In the genomic region with DNA sequence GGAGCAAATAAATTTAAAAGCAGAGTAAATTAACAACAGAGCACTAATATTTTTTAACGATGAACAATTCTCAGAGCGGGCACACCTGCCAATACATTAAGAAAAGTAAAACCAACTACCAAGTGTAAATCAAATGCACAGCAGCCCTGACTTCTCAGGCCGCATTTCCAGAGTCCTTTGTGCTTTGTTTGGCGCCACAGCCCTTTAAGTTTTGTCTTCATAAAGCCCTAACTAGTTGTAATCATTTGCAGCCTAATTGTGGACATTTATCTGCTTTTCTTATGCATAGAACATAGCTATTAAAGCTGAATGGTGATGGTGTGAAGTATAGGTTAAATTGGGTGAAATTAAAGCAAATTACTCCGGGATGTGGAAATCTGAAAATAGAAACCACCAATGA, we compare ENCODE assay signal across 18 mouse cellular contexts.
"Had no signal": no experiment of that assay in that cellular context is flagged by ENCODE, and none has a peak within 500 bp of the region (broad histone marks: within the 10 kb centered on the region; RNA-seq: fewer than 3 reads in every experiment).

No protein-coding gene starts in this region.

- H3K4me2 ChIP-seq: lung, embryonic 14.5 days; midbrain, embryonic 11.5 days; midbrain, embryonic 13.5 days; neural tube, embryonic 13.5 days; neural tube, embryonic 15.5 days had no signal

- H3K27ac ChIP-seq: midbrain, embryonic 13.5 days; neural tube, embryonic 13.5 days; neural tube, embryonic 15.5 days had no signal

- H3K9me3 ChIP-seq: midbrain, embryonic 13.5 days; neural tube, embryonic 13.5 days; neural tube, embryonic 15.5 days had no signal

- H3K36me3 ChIP-seq: midbrain, embryonic 13.5 days; neural tube, embryonic 13.5 days; neural tube, embryonic 15.5 days had no signal

- ATAC-seq: midbrain, embryonic 13.5 days; midbrain, embryonic 16.5 days had no signal

- H3K4me3 ChIP-seq: midbrain, embryonic 13.5 days; myocyte; neural tube, embryonic 13.5 days; neural tube, embryonic 15.5 days had no signal

- DNase-seq: lung, adult 18-20 months; lung, embryonic 14.5 days; lung, postnatal 10 days; lung, postnatal 4 days; retina, postnatal 1 day; right cerebral cortex, adult 18-20 months; right cerebral cortex, postnatal 25 days; right cerebral cortex, postnatal 4 days; spleen, adult 18-20 months; thymus, adult 18-20 months; thymus, postnatal 14 days; thymus, postnatal 36 days had no signal

- H3K4me1 ChIP-seq: neural tube, embryonic 15.5 days had no signal

- H3K27me3 ChIP-seq: midbrain, embryonic 13.5 days; neural tube, embryonic 13.5 days; neural tube, embryonic 15.5 days had no signal

- H3K9ac ChIP-seq: lung, embryonic 14.5 days; midbrain, embryonic 13.5 days; neural tube, embryonic 13.5 days; neural tube, embryonic 15.5 days had no signal
